Mouse (Mus musculus): ENCODE measurements at regions not wholly inside any gene's neighbourhood (a gene's known extent, or its start where the extent isn't known, plus 50 kb on each side); places are given as distances from the start of the nearest gene placed in this dataset.

DNA sequence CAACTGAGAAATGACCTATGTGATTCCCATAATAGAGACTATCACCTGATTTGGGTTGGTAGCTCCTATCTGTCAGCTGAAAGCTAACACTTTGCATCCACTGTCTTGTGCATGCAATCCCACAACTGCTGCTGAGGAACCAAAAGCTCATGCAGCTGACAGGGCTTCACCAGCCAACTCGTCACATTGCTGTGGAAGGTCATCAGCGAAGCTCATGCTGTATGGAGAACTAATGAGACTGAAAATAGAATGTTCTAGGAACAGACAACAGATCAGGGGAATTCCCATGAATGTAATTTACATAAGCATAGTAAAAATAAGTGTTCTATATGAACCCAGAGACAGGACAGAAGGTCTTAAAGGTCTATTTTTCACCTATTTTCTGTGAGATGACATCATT, 363.5 kb upstream of the Ptger4 start:
- TF ChIP-seq CTCF (IDR thresholded peaks at IDR 0.05; ENCODE audit: low read depth, low read length) (no peak), POLR2A (IDR thresholded peaks at IDR 0.05; ENCODE audit: insufficient read depth, low read length) (no peak), EP300 (IDR thresholded peaks at IDR 0.05; ENCODE audit: insufficient read depth, low read depth, low read length) (no peak)
